Mouse (Mus musculus) brain, embryonic 14.5 days (tissue): ENCODE results near the gene Ppfia2. TPM values are rescaled to one million over a fixed set of nuclear protein-coding genes. Genes with fewer than 3 reads are reported as not detected.
A peak's percentile ranks its signal among the peaks of the same experiment; 100 is the strongest.

Source experiments
- DNase-seq: peaks from one replicate; pipeline ENCODE4 v3.0.0-alpha.2; 2011; ENCODE audit warnings: low read depth
- CTCF ChIP-seq: fragments of 200-500 bp; IDR thresholded peaks from 2 replicates; pipeline ENCODE4 v1.5.1; 2012; ENCODE audit warnings: inconsistent platforms, mild to moderate bottlenecking, moderate library complexity, borderline replicate concordance; ENCODE audit not compliant: insufficient read depth, insufficient read length; ENCODE audit errors: extremely low read depth
- POLR2A ChIP-seq: fragments of 200-500 bp; IDR thresholded peaks from 2 replicates; pipeline ENCODE4 v1.6.1; 2012; ENCODE audit warnings: mild to moderate bottlenecking, inconsistent platforms, borderline replicate concordance; ENCODE audit not compliant: poor library complexity, insufficient read depth, insufficient read length, severe bottlenecking; ENCODE audit errors: extremely low read depth
- polyA plus RNA-seq: library from polyadenylated mRNA; depleted of rRNA; stranded (reverse); fragments of >200 nt; gene quantifications from 2 replicates; pipeline ENCODE4 v1.2.3, GENCODE M21; 2012

Ppfia2 gene
- polyA plus RNA-seq, 1 experiment, result 31.8 TPM

GRCm38 (mm10) chr10:106959026-106959425 lies 488.9 kb downstream of the Ppfia2 start:
- DNase-seq, result no peak
- no peak for TF ChIP-seq CTCF
- TF ChIP-seq POLR2A, result no peak

- TF ChIP-seq POLR2A, result no peak
- TF ChIP-seq CTCF, result no peak
- DNase-seq, result peak; percentile 63
Observed at GRCm38 (mm10) chr10:106975193-106976141, 505.3 kb downstream of the Ppfia2 start.
